Mouse (Mus musculus): ENCODE measurements around the gene Eomes.

- TF ChIP-seq CTCF (IDR thresholded peaks at IDR 0.05; ENCODE audit: low read depth, low read length) (no peak), POLR2A (IDR thresholded peaks at IDR 0.05; ENCODE audit: extremely low read depth, insufficient read depth, low read length) (no peak)
Observed at GRCm38 (mm10) chr9:118498061-118498460, 20.0 kb downstream of the Eomes start.
